18 mouse cellular contexts compared by ENCODE assay signal in genomic region chr7:83206999-83207398, GRCm38 (mm10).
"Had no signal": no experiment of that assay in that cellular context is flagged by ENCODE, and none has a peak within 500 bp of the region (broad histone marks: within the 10 kb centered on the region; RNA-seq: fewer than 3 reads in every experiment).

No protein-coding gene starts in this region.

- H3K9me3 ChIP-seq: midbrain, embryonic 10.5 days; midbrain, embryonic 12.5 days; neural tube, embryonic 13.5 days; neural tube, embryonic 15.5 days had no signal

- H3K36me3 ChIP-seq: midbrain, embryonic 10.5 days; midbrain, embryonic 12.5 days; neural tube, embryonic 13.5 days; neural tube, embryonic 15.5 days had no signal

- H3K27me3 ChIP-seq: midbrain, embryonic 12.5 days; neural tube, embryonic 13.5 days; neural tube, embryonic 15.5 days had no signal

- H3K27ac ChIP-seq: midbrain, embryonic 10.5 days; midbrain, embryonic 12.5 days; neural tube, embryonic 13.5 days; neural tube, embryonic 15.5 days had no signal

- DNase-seq: lung, adult 18-20 months; lung, embryonic 14.5 days; lung, postnatal 10 days; lung, postnatal 4 days; midbrain, embryonic 14.5 days; retina, postnatal 1 day; right cerebral cortex, adult 18-20 months; right cerebral cortex, postnatal 25 days; right cerebral cortex, postnatal 4 days; spleen, adult 18-20 months; thymus, adult 18-20 months; thymus, postnatal 14 days; thymus, postnatal 36 days had no signal

- H3K4me3 ChIP-seq: midbrain, embryonic 10.5 days; midbrain, embryonic 12.5 days; myocyte; neural tube, embryonic 13.5 days; neural tube, embryonic 15.5 days had no signal
